Comparison of ENCODE assay signal across 7 mouse cellular contexts in the genomic region with DNA sequence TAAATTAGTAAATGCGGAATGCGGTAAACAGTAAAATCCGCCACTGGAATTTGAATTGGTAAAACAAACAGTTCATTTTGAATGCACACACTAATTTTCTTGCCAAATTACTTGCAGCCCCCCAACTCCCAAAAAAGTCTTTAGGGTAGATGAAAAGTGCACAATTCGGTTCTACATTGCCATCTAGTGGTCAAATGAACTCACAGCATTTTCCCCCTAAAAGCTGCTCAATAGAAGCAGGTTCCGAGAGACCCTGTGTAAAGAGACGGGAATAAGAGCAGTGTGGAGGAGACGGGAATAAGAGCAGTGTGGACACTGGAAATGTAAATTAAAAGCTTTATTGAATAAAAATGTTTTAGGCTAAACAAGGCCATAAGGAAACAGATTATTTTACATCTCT. TPM values are rescaled to one million over a fixed set of nuclear protein-coding genes. Genes with fewer than 3 reads are reported as not detected.
DNase-seq lines count a peak whose midpoint lies in the region; ATAC-seq and TF ChIP-seq lines count a peak whose summit lies in the region.

No protein-coding gene starts in this region.

- H3K27me3 ChIP-seq in CH12.LX (replicated peaks), result no peaks in the 10 kb centered on the region
- H3K27me3 ChIP-seq in embryonic facial prominence, embryonic 14.5 days (replicated peaks; ENCODE audit: control insufficient read depth, insufficient read depth, low read length), result no peaks in the 10 kb centered on the region
- H3K27me3 ChIP-seq in splenic B cell, adult 2 months (ENCODE audit: control insufficient read depth, insufficient read depth, low read length, poor library complexity, severe bottlenecking), result no peaks in the 10 kb centered on the region

- peaks cover 21 to 36% of the 10 kb centered on the region in 2 experiments for H3K36me3 ChIP-seq in CH12.LX (replicated peaks in 1 of 2; ENCODE audit: control insufficient read depth in 1 of 2, insufficient read depth in 1 of 2, low read length in 1 of 2)
- H3K36me3 ChIP-seq in embryonic facial prominence, embryonic 14.5 days (ENCODE audit: control insufficient read depth, insufficient read depth, low read length), result peaks cover 46% of the 10 kb centered on the region
- no peaks in the 10 kb centered on the region for H3K36me3 ChIP-seq in splenic B cell, adult 2 months (ENCODE audit: control insufficient read depth, insufficient read depth, low read length, poor library complexity, severe bottlenecking)

- TF ChIP-seq EP300 in CH12.LX (IDR thresholded peaks at IDR 0.05; ENCODE audit: low read length), result no peak

- in situ Hi-C loops in CH12.LX (cut with MboI; ENCODE audit: low pct_ligation_motif_present, low pct_unique_long_range_greater_than_20kb, low sequenced_read_pairs), result no loop called here

- no peak for ATAC-seq in embryonic facial prominence, embryonic 14.5 days (ENCODE audit: low read depth)

- no peak for TF ChIP-seq POLR2A in CH12.LX (IDR thresholded peaks at IDR 0.05; ENCODE audit: low read depth, low read length)

- peak; percentile 37 for DNase-seq in kidney, postnatal 10 days
- DNase-seq in kidney, adult 11 months, result no peak
- peak; percentile 55 for DNase-seq in CH12.LX (ENCODE audit: extremely low read depth)
- peak; percentile 50 for DNase-seq in Muller cell, postnatal 12 days (ENCODE audit: inconsistent ontology term)
- peak; percentile 74 for DNase-seq in embryonic facial prominence, embryonic 14.5 days (ENCODE audit: low spot score)
- DNase-seq in splenic B cell, adult 2 months (ENCODE audit: low read depth, low spot score), result peak; percentile 74
- DNase-seq in adrenal gland, postnatal 25 days, result no peak

- H3K9me3 ChIP-seq in CH12.LX (replicated peaks; ENCODE audit: low read length), result no peaks in the 10 kb centered on the region
- H3K9me3 ChIP-seq in embryonic facial prominence, embryonic 14.5 days (ENCODE audit: control insufficient read depth, low read length), result no peaks in the 10 kb centered on the region

- H3K27ac ChIP-seq in CH12.LX (ENCODE audit: insufficient read depth, low read depth), result no peak overlapping the region
- H3K27ac ChIP-seq in embryonic facial prominence, embryonic 14.5 days (replicated peaks; ENCODE audit: low read depth, low read length), result no peak overlapping the region

- TF ChIP-seq CTCF in CH12.LX (conservative IDR thresholded peaks at IDR 0.05 in 1 of 2, IDR thresholded peaks at IDR 0.05 in 1 of 2; ENCODE audit: low read depth in 2 of 2, low read length in 2 of 2), result peak; percentile 94 to 96

- H3K79me2 ChIP-seq in CH12.LX (replicated peaks; ENCODE audit: control insufficient read depth, extremely low read depth, insufficient read depth, poor library complexity, severe bottlenecking), result no peaks in the 10 kb centered on the region

- H3K9ac ChIP-seq in CH12.LX (ENCODE audit: insufficient read depth, low read depth), result no peak overlapping the region
- H3K9ac ChIP-seq in embryonic facial prominence, embryonic 14.5 days (ENCODE audit: low read depth, low read length), result no peak overlapping the region

- H3K4me2 ChIP-seq in CH12.LX (ENCODE audit: insufficient read depth, low read depth, poor library complexity, severe bottlenecking), result no peak overlapping the region
- no peak overlapping the region for H3K4me2 ChIP-seq in embryonic facial prominence, embryonic 14.5 days (ENCODE audit: low read depth, low read length)

- dilution Hi-C loops in CH12.LX (cut with MboI; ENCODE audit: extremely low pct_ligation_motif_present, extremely low pct_unique_long_range_greater_than_20kb, low sequenced_read_pairs), result no loop called here

- no peak overlapping the region for H3K4me3 ChIP-seq in CH12.LX (replicated peaks in 1 of 3; ENCODE audit: low read depth in 2 of 3, low read length in 2 of 3, poor library complexity in 1 of 3)
- H3K4me3 ChIP-seq in embryonic facial prominence, embryonic 14.5 days (ENCODE audit: low read depth, low read length), result no peak overlapping the region

- 26% methylated on average over 7 of the region's 7 CpGs for WGBS in embryonic facial prominence, embryonic 14.5 days

- peak; percentile 97 for TF ChIP-seq RAD21 in CH12.LX (IDR thresholded peaks at IDR 0.05; ENCODE audit: low read depth, low read length)

- H3K4me1 ChIP-seq in CH12.LX (ENCODE audit: control insufficient read depth in 1 of 2, insufficient read depth in 2 of 2), result peaks cover 0 to 18% of the 10 kb centered on the region in 2 experiments; a peak in 2 of 4 replicates
- H3K4me1 ChIP-seq in embryonic facial prominence, embryonic 14.5 days (ENCODE audit: control insufficient read depth, insufficient read depth, low read length), result no peaks in the 10 kb centered on the region

TF ChIP-seq in CH12.LX, 34 proteins besides CTCF, POLR2A, EP300 and RAD21:
- no peak for TF ChIP-seq BHLHE40 (IDR thresholded peaks at IDR 0.05; ENCODE audit: low read depth, low read length)
- TF ChIP-seq SMC3 (IDR thresholded peaks at IDR 0.05; ENCODE audit: low read depth, low read length), result peak; percentile 81
- peak; percentile 28; the same call in 1 of the 2 replicates for TF ChIP-seq ZC3H11A (IDR thresholded peaks at IDR 0.05; ENCODE audit: low read depth, low read length)
- TF ChIP-seq E2F4 (IDR thresholded peaks at IDR 0.05; ENCODE audit: insufficient replicate concordance, low read depth, low read length), result no peak
- TF ChIP-seq JUN (IDR thresholded peaks at IDR 0.05; ENCODE audit: insufficient read depth, low read depth, low read length), result no peak
- TF ChIP-seq POLR2AphosphoS2 (IDR thresholded peaks at IDR 0.05; ENCODE audit: low read depth, low read length), result no peak
- no peak for TF ChIP-seq ZKSCAN1 (IDR thresholded peaks at IDR 0.05; ENCODE audit: borderline replicate concordance, low read depth, low read length)
- peak; percentile 23; the same call in 1 of the 2 replicates for TF ChIP-seq NELFE (IDR thresholded peaks at IDR 0.05; ENCODE audit: low read depth, low read length)
- no peak for TF ChIP-seq TCF12 (IDR thresholded peaks at IDR 0.05; ENCODE audit: low read depth, low read length)
- no peak for TF ChIP-seq CHD1 (IDR thresholded peaks at IDR 0.05; ENCODE audit: low read depth, low read length)
- no peak for TF ChIP-seq USF2 (conservative IDR thresholded peaks at IDR 0.05; ENCODE audit: low read depth, low read length)
- peak; percentile 37; the same call in 1 of the 2 replicates for TF ChIP-seq JUND (conservative IDR thresholded peaks at IDR 0.05; ENCODE audit: low read depth, low read length)
- no peak for TF ChIP-seq MAFK (IDR thresholded peaks at IDR 0.05; ENCODE audit: insufficient replicate concordance, low read length)
- TF ChIP-seq CHD2 (IDR thresholded peaks at IDR 0.05; ENCODE audit: low read length), result no peak

RNA-seq across cellular contexts. Expression of a gene that starts 5.5 kb away (rescaled TPM):
- total RNA-seq in CH12.LX (2012; rRNA removed) (45.0 and 48.9 TPM in 2 replicates), CH12.LX (2014; rRNA removed) (140 and 149 TPM in 2 replicates)
- 83.7 and 94.3 TPM in 2 replicates for polyA plus RNA-seq in CH12.LX (2012; ENCODE audit: insufficient read length, low read depth)
- 70.3 and 81.1 TPM in 2 replicates for polyA plus RNA-seq in embryonic facial prominence, embryonic 14.5 days (2014; fragmentation: Nextera tagmentation; extraction: Ambion mirVana)
- 47.5 and 61.7 TPM in 2 replicates for total RNA-seq in adrenal gland, postnatal 25 days (2021)

RNA-seq across cellular contexts. Expression of a gene that starts 52.7 kb away (rescaled TPM):
- total RNA-seq in CH12.LX (2012; rRNA removed) (112 and 140 TPM in 2 replicates), CH12.LX (2014; rRNA removed) (98.8 and 106 TPM in 2 replicates)
- polyA plus RNA-seq in CH12.LX (2012; ENCODE audit: insufficient read length, low read depth), result 119 and 140 TPM in 2 replicates
- polyA plus RNA-seq in embryonic facial prominence, embryonic 14.5 days (2014; fragmentation: Nextera tagmentation; extraction: Ambion mirVana), result 176 and 180 TPM in 2 replicates
- total RNA-seq in adrenal gland, postnatal 25 days (2021), result 217 and 256 TPM in 2 replicates

Comparison
In these comparisons a context has a peak if more than half of its experiments do, and no peak if none do; other contexts are left out.
1. DNase-seq: peak in kidney, postnatal 10 days (single experiment), CH12.LX (single experiment), Muller cell, postnatal 12 days (single experiment), embryonic facial prominence, embryonic 14.5 days (single experiment) and splenic B cell, adult 2 months (single experiment); none in kidney, adult 11 months (single experiment) and adrenal gland, postnatal 25 days (single experiment).